Mouse (Mus musculus) MN1 (cell line): ENCODE measurements around the gene Nlrc3.

Source experiments
- DNase-seq: peaks from one replicate; pipeline ENCODE4 v3.0.0-alpha.2; 2016; ENCODE audit warnings: low spot score

The Nlrc3 gene

DNA sequence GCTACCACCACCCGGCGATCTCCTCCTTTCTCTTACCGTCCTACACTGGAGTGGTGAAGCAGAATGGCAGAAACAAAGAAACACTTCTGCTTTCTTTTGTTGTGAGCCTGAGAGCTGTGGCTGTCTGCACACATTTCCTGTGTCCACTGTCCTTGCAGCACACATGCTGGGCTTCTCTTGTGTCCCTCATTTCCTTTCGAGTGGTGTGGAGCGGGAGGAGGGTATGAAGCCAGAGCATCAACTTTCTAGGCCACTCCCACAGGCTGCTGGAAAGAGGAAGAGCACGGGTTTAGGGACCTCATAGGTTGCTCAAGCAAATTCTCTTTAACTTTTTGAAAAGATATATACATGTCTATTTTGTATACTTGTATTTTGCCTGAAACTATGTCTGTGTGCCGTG is 47.3 kb downstream of the Nlrc3 start:
- DNase-seq: no peak

- DNase-seq: no peak
Observed at GRCm38 (mm10) chr16:3928582-3928981, 47.9 kb downstream of the Nlrc3 start.

DNA sequence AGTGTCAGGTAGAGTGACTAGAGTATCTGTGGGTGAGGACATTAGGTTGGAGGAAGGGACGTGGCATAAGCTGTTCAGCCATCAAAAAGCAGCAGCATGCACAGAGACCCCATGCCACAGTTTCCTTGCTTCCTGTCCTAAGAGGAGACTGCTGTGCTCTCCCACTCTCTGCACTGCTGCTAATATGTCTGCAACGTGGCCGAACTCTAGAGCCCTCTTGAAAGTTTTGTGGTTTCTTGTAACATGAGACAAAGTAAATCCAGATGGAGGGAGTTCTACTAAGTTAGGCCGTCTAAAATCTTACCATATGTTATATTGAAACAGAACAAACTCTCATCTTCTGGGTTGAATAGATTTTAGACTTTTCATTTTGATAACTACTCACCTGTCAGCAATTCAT is 52.5 kb downstream of the Nlrc3 start:
- no peak for DNase-seq

DNA sequence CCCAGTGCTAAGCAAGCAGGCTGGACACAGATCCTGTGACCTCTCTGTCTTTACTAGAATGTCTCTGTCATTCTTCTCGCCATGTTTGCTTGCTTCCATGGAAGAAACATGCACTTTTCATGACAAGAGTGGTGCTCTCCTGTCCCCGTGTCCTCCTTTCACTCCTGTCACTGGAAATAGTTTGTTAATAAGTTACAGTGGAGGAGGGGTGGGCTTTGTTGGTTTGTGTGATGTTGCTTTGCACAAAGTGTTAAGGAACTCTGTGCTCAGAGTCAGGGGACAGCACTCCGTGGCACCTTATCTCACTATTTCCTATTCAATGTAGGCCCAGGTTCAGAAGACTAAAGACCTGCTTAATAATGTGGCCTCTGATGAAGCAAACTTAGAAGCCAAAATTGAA is 52.9 kb downstream of the Nlrc3 start:
- no peak for DNase-seq

- DNase-seq: no peak
Observed at GRCm38 (mm10) chr16:3920756-3921155, 55.7 kb downstream of the Nlrc3 start.

DNA sequence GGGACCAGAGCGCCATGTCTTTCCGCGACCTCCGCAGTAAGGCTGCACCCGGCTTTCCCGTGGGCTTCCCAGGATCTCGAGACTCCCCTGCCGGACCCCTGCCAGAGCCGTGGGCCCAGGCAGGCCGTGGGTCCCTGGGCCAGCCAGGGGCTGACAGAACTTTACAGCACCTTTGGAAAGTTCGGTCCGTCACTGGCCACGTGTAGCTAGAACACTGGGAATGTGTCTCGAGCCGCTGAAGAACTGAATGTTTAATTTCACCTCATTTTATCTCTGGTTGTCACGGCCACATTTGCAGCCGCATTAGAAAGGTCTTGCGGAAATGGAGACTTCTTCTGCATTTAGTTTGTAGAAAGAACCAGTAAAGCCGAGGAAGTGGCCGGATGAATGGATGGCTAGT is 67.3 kb downstream of the Nlrc3 start:
- DNase-seq: no peak

DNA sequence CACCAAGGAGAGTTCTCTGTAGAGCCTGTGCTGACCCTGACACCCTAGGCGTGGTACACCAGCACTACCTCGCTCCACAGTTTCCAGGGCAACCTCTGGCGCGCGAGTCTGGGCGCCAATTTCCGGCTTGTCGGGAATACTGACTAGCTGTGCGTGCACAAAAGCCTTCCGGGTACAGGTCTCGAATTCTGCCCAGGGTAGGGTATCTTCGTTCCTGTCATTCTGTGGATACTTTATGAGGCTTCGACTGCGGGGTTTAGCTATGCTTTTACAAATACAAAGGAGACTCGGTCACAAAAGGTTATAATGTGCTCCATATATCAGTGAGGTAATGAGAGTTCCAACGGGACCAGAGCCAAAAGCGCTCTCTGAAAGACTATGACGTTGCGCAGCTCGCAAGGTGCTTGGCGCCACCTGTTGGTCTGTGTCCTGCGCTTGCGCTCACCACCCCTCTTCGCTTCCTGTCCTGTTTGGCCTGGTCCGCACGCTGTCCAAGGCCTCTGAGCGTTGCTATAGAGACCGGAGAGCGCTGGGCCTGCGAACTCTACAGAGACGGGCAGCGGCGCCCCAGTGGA is 67.8 kb downstream of the Nlrc3 start, which contains the start of the genes 1700037C18Rik and Cluap1:
Gene 1700037C18Rik, minus strand, starts transcription at position 153 of the 575 bp plus-strand sequence.
Gene Cluap1, plus strand, starts transcription at position 265 of the 575 bp plus-strand sequence.
- DNase-seq: peak; percentile 96

DNA sequence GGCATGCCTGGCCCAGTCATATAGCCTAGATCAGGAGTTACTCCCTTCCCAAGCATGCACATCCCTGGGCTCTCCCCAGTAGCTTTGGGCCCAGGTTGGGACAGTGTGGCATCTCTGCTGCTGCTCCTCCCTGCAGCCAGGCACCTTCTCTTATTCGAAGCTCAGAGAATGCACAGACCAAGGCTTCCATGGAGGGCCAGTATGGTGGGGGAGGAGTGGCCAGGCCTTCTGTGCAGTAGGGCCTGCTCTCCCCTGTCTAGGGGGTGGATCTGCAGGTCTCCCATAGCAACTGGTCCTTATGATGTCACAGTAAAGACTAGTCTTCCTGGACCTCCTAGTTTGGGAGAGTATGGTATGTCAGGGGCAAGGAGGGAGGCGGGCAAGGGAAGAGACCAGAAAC is 69.0 kb downstream of the Nlrc3 start:
- DNase-seq: no peak

DNA sequence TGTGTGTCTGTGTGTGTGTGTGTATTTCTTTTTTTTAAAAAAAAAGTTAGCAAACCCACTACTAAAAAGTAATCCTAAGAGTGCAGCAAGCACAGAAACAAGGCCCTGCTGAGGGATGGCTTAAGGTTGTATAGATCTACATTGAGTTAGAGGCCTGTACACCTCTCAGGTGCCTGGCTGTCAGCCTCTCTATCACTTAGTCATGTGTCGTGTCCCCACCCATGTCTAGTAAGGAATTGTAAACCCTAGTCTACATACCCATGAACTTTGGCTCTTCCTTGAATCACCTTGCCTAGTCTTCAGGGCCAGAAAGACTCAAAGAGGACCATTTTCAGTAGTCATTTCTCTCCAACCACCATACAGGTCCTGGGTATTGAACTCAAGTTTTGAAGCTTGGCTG is 79.9 kb downstream of the Nlrc3 start:
- DNase-seq: no peak

DNA sequence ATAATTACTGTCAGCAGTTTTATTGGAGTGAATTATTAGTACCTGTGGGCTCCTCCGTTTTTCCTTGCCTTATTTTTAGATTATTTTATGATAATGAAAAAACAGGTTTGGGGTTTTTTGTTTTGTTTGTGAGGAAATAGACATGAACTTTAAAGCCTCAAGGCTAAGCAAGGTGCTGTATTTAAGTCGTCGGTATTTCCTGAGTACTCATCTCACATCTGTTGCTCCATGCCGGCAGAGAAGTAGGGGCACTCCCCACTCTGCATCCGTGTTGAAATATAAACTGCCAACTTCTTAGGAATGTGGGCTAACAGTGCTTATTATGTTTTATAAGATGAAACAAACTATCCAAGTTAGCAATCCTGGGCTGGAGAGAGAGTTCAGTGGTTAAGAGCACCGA is 80.4 kb downstream of the Nlrc3 start:
- DNase-seq: no peak

GRCm38 (mm10) chr16:3895173-3895792 is 81.1 kb downstream of the Nlrc3 start:
- DNase-seq: no peak
